Mouse (Mus musculus): Measurements from ENCODE around the gene Copg2. TPM values are rescaled to one million over a fixed set of nuclear protein-coding genes. Genes with fewer than 3 reads are reported as not detected.

Gene Copg2
- polyA plus RNA-seq, 1 experiment from 2014 or later, result 58.4 TPM

- POLR2A ChIA-PET, result interaction anchor here (0.8 to 1.0 kb wide), 3 partner anchors 10 to 29 kb away, joined by 3 to 5 read pairs (median 4); no protein-coding TSS in a partner anchor
- H3K27me3 ChIP-seq, result no peaks in the 10 kb centered on the region
- in situ Hi-C loops (cut with MboI; ENCODE audit: low pct_unique_long_range_greater_than_20kb), result no loop called here
- CTCF ChIA-PET, result no interaction called here
- no peak for TF ChIP-seq CTCF (IDR thresholded peaks at IDR 0.05)
- no peak for ATAC-seq
- DNase-seq (ENCODE audit: low read depth, low spot score), result no peak
These were observed 161.4 kb downstream of the Copg2 start for GRCm38 (mm10) chr6:30734988-30735727.

GRCm38 (mm10) chr6:30734465-30734864 lies 162.1 kb downstream of the Copg2 start:
- TF ChIP-seq CTCF (IDR thresholded peaks at IDR 0.05), result no peak
- ATAC-seq, result no peak
- CTCF ChIA-PET, result interaction anchor here (1.7 kb wide), 1 partner anchor 10 kb away, joined by 4 read pairs; no protein-coding TSS in a partner anchor
- DNase-seq (ENCODE audit: low read depth, low spot score), result no peak
- POLR2A ChIA-PET, result interaction anchor here (0.7 to 1.0 kb wide), 3 partner anchors 11 to 28 kb away, joined by 4 to 5 read pairs (median 5); no protein-coding TSS in a partner anchor
- H3K27me3 ChIP-seq, result no peaks in the 10 kb centered on the region
- in situ Hi-C loops (cut with MboI; ENCODE audit: low pct_unique_long_range_greater_than_20kb), result no loop called here

- ChIA-PET POLR2A (interaction anchor here (0.7 to 0.8 kb wide), 2 partner anchors 11 to 711 kb away, joined by 3 read pairs; no protein-coding TSS in a partner anchor), CTCF (interaction anchor here (1.7 kb wide), 1 partner anchor 8 kb away, joined by 4 read pairs; no protein-coding TSS in a partner anchor)
- in situ Hi-C loops (cut with MboI; ENCODE audit: low pct_unique_long_range_greater_than_20kb), result no loop called here
- ATAC-seq, result no peak
- DNase-seq (ENCODE audit: low read depth, low spot score), result no peak
- no peaks in the 10 kb centered on the region for H3K27me3 ChIP-seq
- TF ChIP-seq CTCF (IDR thresholded peaks at IDR 0.05), result no peak
These were observed 163.9 kb downstream of the Copg2 start for GRCm38 (mm10) chr6:30732571-30733130.

GRCm38 (mm10) chr6:30730301-30730971 lies 166.2 kb downstream of the Copg2 start:
- ChIA-PET CTCF (no interaction called here), POLR2A (no interaction called here)
- H3K27me3 ChIP-seq, result peaks cover 2% of the 10 kb centered on the region
- in situ Hi-C loops (cut with MboI; ENCODE audit: low pct_unique_long_range_greater_than_20kb), result no loop called here
- TF ChIP-seq CTCF (IDR thresholded peaks at IDR 0.05), result no peak
- DNase-seq (ENCODE audit: low read depth, low spot score) (no peak), ATAC-seq (no peak)

GRCm38 (mm10) chr6:30723331-30723730 lies 173.3 kb downstream of the Copg2 start, which contains the start of gene Mest:
Mest (plus strand) TSS chr6:30723547.
- H3K27me3 ChIP-seq, result peaks cover 2% of the 10 kb centered on the region
- no peak for TF ChIP-seq CTCF (IDR thresholded peaks at IDR 0.05)
- ATAC-seq (no peak), DNase-seq (ENCODE audit: low read depth, low spot score) (no peak)
- ChIA-PET CTCF (no interaction called here), POLR2A (no interaction called here)
- in situ Hi-C loops (cut with MboI; ENCODE audit: low pct_unique_long_range_greater_than_20kb), result no loop called here

- no peak for TF ChIP-seq CTCF (IDR thresholded peaks at IDR 0.05)
- in situ Hi-C loops (cut with MboI; ENCODE audit: low pct_unique_long_range_greater_than_20kb), result no loop called here
- CTCF ChIA-PET, result interaction anchor here (1.1 kb wide), 1 partner anchor 17 kb away, joined by 4 read pairs; no protein-coding TSS in a partner anchor
- DNase-seq (ENCODE audit: low read depth, low spot score), result no peak
- ATAC-seq, result no peak
- peaks cover 2% of the 10 kb centered on the region for H3K27me3 ChIP-seq
- POLR2A ChIA-PET, result no interaction called here
These were observed 174.0 kb downstream of the Copg2 start for GRCm38 (mm10) chr6:30722385-30723164.

GRCm38 (mm10) chr6:30716796-30717195 lies 179.8 kb downstream of the Copg2 start:
- no peak for DNase-seq (ENCODE audit: low read depth, low spot score)
- ATAC-seq, result no peak
- POLR2A ChIA-PET, result no interaction called here

GRCm38 (mm10) chr6:30714891-30715471 lies 181.6 kb downstream of the Copg2 start:
- ChIA-PET CTCF (no interaction called here), POLR2A (interaction anchor here (0.5 kb wide), 1 partner anchor 9 kb away, joined by 3 read pairs; no protein-coding TSS in a partner anchor)
- ATAC-seq, result no peak
- H3K27me3 ChIP-seq, result peaks cover 7% of the 10 kb centered on the region
- no peak for TF ChIP-seq CTCF (IDR thresholded peaks at IDR 0.05)
- no peak for DNase-seq (ENCODE audit: low read depth, low spot score)
- in situ Hi-C loops (cut with MboI; ENCODE audit: low pct_unique_long_range_greater_than_20kb), result no loop called here

More at GRCm38 (mm10) chr6:30716796-30717195, 179.8 kb downstream of the Copg2 start:
- peaks cover 7% of the 10 kb centered on the region for H3K27me3 ChIP-seq
- no peak for TF ChIP-seq CTCF (IDR thresholded peaks at IDR 0.05)
- CTCF ChIA-PET, result no interaction called here
- in situ Hi-C loops (cut with MboI; ENCODE audit: low pct_unique_long_range_greater_than_20kb), result no loop called here

- no peak for ATAC-seq
- no peak for TF ChIP-seq CTCF (IDR thresholded peaks at IDR 0.05)
- peaks cover 7% of the 10 kb centered on the region for H3K27me3 ChIP-seq
- CTCF ChIA-PET, result no interaction called here
- no peak for DNase-seq (ENCODE audit: low read depth, low spot score)
- POLR2A ChIA-PET, result no interaction called here
- in situ Hi-C loops (cut with MboI; ENCODE audit: low pct_unique_long_range_greater_than_20kb), result no loop called here
These were observed 182.7 kb downstream of the Copg2 start for GRCm38 (mm10) chr6:30713896-30714295.

GRCm38 (mm10) chr6:30713455-30713854 lies 183.1 kb downstream of the Copg2 start:
- H3K27me3 ChIP-seq, result peaks cover 7% of the 10 kb centered on the region
- TF ChIP-seq CTCF (IDR thresholded peaks at IDR 0.05), result no peak
- in situ Hi-C loops (cut with MboI; ENCODE audit: low pct_unique_long_range_greater_than_20kb), result no loop called here
- DNase-seq (ENCODE audit: low read depth, low spot score), result no peak
- no peak for ATAC-seq
- ChIA-PET POLR2A (no interaction called here), CTCF (no interaction called here)
